Mouse (Mus musculus): ENCODE data around the gene Usp44.
A peak's percentile ranks its signal among the peaks of the same experiment; 100 is the strongest.
"Not testable (repeated sequence)": the region's sequence is repeated elsewhere in the genome, so short reads cannot be mapped to it uniquely, and the experiment has no call there.

The Usp44 gene

DNA sequence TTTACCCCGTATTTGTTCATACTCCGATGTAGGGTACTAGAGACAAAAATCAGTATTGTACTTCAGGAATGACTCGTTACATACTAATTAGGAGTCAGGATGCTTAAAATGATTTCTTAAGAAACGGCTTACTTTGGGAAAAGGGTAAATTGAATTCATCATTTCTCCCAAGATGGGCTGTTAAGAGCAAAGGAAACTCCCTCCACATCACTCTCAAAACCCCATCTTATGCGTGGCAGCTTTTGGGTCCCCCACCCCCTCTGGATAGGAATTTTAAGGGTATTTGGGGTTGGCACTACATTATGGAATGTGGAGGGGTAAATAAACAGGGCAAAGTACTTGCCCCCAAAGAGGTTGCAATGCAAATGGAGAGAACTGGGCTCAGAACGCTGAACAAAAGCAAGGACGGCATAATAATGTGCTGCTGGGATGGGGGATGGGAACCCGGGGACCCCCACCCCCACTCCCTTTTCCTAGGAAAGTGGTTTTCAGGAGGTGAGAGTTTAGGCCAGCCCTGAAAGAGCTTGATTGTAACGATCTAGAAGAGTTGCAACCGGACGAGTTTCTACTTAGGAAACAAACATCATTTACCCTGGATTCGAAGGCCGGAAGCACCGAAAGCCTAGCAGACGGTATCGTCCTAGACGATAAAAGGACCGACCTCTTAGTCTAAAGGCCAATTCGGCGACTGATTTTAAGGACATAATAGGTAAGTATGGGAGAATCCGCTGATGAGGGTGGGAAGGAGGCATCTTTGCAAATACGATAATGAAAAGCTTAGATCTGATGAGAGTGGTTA lies at the start of gene Usp44:
Gene Usp44 (plus strand): TSS at position 625 of the 799 bp plus-strand sequence.
- ATAC-seq (ENCODE audit: low TSS enrichment) = no peak

DNA sequence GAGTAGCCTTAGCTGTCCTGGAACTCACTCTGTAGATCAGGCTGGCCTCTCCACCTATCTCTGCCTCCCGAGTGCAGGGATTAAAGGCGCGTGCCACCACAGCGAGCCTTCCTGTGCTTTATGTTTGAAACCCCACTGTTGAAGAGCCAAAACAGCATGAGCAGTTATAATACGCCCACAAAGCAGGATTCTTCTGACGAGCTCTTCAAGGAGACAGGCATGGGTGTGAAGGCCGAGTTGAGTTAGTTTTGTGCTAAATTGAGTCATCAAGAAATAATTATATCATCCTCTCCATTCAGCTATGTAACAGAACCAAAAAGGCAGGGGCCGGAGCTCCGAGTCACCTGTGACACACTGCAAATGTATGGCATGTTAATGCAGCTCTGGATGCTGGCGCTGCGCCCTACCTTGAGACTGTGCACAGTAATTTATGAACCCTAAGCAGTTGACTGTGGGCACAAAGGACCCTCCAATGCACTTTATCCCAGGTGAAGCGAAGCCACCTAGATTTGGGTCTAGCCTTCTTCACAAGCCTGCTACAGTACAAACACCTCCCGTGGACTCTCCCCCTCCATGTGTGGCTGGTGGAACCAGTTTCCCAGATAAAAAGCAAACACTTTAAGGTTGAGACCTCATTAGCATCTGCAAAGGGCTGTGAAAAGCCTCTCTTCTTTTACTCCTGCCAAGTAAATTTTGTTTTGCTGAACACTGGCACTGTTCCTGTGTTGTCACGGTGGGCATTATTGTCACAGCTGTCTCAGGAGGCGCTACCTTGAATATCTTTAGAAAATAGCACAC lies 47.9 kb upstream of the Usp44 start:
- ATAC-seq (ENCODE audit: low TSS enrichment) = peak; percentile 89

DNA sequence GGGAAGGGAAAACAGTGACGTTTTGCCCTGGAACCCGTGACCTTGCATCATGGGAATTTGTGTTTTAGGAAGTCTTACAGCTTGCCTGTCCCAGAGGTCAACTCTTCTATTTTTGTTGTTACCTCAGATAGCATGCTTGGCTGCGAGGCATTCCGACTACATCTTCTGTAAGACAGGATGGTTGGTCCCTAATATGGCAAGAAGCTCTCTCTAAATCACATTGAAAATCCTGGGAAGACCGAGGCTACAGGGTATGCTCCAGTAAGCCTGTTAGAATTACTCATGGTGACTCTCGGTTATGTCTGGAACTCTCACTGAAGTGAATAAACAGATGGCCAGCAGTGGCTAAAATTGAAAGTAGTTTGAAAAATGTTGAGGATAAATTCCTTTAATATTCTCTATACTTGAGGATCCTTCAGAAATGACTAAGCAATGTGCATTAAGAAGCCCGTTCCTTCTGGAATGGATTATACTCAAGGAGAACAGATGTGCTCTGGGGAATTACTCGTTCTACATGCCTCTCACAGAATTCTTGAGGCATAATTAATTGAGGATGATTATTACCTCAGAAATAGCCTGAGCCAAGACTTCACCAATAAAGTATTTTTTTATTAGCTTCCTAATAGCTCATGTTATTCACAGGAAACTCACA lies 31.5 kb upstream of the Usp44 start:
- ATAC-seq (ENCODE audit: low TSS enrichment) = no peak

DNA sequence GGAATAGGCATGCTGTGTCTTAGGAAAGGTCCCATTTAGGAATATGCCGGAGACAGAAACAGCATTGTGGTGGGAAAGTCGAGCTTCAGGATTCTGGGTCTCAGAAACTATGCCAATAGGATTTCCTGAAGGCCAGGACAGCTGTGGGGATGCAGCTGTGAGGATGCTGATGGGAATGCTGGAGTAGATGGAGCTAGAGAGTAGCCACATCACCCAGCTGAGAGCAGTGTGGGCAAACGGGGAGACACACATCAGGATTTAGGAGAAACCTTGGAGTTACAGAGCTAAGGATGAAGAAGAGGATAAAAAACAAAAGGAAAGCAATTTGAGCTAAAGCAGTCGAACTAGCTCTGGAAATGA lies 31.0 kb upstream of the Usp44 start:
- ATAC-seq (ENCODE audit: low TSS enrichment) = 0 out of 2 replicates have a peak, but pooled peaks have one; percentile 16

DNA sequence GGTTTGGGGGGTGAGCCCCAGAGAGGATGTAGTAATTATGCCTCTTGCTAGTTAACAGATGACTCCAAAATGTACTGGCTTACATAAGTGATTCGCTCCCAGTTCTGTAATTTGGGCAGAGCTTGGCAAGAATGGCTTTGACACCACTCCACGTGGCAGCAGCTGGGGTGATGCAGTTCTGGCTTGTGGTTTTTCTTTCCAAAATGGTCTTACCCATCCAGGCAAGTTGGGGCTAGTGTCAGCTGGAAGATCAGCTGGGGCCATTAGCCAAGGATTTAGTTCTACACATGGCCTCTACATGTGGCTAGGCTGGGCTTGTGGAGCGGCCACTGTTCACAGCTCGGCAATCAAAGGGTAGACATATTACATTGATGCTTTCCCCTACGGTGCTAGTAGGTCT lies 30.5 kb upstream of the Usp44 start:
- ATAC-seq (ENCODE audit: low TSS enrichment) = peak; percentile 59; the same call in 1 of the 2 replicates

DNA sequence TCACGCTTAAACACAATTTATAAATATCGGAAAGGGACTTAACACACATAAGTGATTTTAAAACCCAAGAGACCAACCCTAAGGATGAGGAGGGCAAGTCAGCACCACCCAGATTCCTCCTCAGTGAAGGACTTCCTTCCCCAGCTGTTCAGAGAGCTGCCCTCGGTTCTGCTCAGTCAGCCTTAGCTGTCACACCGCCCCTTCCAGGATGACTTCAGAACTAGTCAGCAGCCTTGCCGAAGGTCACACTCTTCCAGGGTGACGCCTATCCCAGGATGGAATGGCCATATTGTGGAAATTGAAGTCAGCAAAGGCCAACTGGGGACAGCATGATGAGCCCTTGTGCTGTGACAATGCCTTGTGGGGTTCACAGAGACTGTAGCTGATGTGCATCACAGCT lies 28.2 kb upstream of the Usp44 start:
- ATAC-seq (ENCODE audit: low TSS enrichment) = no peak

DNA sequence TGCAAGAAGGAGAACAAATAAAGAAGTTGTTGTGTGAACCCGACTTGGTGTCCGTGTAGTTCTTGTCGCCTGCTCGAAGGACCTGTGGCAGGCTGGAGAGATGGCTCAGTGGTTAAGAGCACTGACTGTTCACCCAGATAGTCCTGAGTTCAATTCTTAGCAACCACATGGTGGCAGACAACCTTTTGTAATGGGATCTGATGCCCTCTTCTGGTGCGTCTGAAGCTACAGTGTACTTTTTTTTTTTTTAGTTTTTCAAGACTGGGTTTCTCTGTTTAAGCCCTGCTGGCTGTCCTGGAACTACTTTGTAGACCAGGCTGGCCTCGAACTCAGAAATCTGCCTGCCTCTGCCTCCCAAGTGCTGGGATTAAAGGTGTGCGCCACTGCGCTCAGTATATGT lies 21.9 kb upstream of the Usp44 start:
- not testable (repeated sequence) for ATAC-seq (ENCODE audit: low TSS enrichment)

DNA sequence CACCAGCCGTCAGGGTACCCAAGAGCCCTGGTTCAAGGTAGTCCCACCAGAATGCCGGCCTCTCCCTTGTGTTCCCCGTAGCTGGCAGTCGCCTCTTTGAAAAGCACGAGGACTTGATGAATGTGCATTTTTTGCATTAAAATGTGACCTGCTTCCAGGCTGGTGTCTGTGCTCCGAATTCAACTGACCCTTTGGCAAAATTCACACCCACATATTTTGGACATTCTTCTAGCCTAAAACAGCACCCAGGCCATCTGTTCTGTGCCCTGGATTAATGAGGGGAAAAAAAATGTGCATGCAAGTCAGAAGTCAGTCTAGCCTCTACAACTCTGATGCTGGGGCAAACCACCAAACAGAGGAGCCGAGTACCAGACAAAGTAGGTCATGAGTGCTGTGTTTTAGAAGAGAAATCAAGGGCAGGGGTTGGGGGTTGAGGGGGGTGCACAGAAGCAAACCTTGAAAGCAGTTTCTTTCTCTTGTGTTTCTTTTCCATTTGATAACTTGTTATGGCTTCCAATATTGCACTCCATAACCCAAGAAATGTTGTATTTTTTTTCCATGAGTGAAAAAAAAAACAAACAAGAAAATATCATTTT lies 20.7 kb upstream of the Usp44 start:
- no peak for ATAC-seq (ENCODE audit: low TSS enrichment)

DNA sequence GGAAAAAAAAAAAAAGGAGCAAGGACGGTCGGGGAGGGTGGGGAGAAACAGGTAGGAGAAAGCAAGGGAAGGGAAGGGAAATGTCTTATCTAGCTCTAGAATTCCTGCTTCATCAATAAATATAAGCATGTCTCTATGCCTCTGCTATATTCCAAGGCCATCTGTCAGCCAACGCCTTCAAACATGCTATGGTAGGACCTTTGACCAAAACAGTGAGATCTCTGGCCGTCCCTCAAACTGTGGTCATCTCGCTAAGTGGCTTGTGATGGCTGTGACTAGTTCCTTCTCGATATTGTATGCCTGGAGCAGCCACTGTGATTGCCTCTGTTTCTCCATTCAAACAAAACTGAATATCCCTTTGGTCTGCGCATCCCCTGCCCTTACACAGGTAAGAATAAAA lies 19.3 kb upstream of the Usp44 start:
- ATAC-seq (ENCODE audit: low TSS enrichment) = no peak

DNA sequence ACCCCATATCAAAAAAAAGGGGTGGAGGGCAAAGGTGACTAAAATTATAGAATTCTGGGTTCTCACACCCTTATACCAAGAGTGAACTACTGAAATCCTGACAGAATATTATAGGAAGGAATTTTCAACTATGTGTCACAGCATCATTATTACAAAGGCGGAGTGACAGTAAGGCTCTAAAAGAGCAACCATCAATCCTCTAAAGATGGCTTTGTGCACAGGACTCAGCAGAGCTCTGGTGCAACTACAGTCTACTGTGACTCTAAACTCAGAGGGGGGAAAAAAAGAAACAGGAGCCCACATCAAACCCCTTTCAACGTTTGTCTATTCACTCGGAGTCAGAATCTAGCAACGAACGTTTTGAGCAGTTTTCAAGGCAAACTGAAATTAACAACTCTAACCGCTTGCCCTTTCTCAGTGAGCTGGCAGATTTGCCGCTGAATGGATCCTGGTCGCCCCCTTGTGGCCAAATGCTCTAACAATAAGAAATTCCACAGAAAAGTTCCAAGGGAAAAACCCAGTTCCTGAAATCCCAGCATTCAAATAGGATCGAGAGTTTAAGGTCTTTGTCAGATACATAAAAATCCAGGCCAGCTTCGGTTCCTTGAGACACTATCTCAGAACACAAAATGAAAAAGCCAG lies 18.5 kb upstream of the Usp44 start:
- peak; percentile 88 for ATAC-seq (ENCODE audit: low TSS enrichment)

DNA sequence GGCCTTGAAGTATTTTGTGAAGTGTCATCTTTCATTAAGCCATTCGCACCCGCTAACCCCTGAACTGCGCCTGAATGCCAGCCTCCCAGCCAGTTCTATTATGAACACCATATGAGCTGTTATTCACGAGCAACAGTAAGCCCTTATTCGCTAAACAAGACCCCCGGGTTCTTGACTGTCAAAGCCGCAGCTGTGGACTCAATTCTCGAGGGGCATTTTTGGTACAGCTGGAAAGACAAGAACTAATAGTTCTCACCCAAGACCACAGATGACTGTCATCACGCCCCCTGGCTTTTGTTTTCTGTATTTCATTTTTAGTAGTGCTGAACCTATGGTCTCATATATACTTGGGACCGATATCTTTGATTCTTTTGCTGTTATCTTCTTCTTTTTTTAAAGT lies 17.6 kb upstream of the Usp44 start:
- no peak for ATAC-seq (ENCODE audit: low TSS enrichment)

DNA sequence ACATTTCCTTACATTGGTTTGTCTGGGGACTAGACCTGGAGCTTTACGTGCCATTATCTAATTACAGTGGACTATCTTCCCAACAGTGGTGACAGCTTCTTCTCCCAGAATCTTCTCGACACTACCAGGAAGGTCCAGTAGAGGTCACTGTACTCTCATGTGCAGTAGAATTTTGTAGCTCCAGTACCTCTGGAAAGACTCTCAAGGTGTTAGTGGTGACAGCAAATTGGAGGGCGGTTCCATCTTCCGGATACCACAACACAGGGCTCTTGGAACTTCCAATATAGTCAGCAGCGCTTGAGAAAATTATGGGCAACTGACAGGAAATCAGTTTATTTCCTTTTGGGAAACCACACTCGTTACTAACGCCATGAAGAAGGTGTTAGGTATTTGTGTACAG lies 12.7 kb upstream of the Usp44 start:
- ATAC-seq (ENCODE audit: low TSS enrichment) = peak; percentile 91

DNA sequence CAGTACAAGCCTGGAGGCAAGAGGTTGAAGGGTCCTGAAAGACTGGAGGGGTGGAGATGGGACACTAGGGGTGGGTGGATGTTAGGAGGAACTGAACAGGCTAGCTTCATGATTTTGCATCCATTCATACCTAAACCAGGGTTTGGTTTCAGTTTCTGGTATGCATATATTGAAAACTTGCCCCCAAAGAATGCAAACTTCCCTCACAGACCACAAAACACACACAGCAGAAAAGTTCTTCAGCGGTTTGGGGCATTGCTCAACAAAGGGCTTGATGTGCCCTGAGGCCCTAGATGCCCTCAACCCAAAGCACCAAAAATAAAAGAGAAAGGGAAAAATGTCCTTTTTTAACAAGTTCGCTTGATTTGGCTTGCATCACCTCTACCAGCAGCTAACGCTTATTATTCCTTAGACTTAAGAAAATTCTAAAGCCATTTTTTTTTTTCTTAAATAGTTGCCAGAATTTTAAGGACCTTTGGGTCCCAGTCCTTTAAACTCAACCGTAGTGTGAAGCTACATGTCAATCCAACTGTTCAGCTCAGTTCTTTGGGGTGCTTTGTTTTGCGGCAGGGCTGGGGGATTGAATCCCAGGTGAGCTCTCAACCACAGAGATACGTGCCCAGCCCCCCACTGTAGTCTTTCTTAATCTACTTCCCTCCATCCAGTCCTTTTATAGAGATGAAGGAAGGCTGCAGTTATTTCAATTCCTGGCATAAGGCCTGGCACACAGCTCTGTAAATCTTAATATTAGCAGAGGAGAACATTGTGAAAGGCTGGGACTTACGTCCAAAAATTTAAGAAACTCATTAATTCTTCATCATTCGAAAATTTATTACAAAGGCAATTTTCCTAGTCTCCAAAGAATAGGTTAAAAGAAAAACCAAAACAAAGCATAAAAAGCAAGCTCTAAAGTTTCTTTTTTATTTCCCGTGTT lies 1.2 kb upstream of the Usp44 start:
- ATAC-seq (ENCODE audit: low TSS enrichment) = no peak

DNA sequence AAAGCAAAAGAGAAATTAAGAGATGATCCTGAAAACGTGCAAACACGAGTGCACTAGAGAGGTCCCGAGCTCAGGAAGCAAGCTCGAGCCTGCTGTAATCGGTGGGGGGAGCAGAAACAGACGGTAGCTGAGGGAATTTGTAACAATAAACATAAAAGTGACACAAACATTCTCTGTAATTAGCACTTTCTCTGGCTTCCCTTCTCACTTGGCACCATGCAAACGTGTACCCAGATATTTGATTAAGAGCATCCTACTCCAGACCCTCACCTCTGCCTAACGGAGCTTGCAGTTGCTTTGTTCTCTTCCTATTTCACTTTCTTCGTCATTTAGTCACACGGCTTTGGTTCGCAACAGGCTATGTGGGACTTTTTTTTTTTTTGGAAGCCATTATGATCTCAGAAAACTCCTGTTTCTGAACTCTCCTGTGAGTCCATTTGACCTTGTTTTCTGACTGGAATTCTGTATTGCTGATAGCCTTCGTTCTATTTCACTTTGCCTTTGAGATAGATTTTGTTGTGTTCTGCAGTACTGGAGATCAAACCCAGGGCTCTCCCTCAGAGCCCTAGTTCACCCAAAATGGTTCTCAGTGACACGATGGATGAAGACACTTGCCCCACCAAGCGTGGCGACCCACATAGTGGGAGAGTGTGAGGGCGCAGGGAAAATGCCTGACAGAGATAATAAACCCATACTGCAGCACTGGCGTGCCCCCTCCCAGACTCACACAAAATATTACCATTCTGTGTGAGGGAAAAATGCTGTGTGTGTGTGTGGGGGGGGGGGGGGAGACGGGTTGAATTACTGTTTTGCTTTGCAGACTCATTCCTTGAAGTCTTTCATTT lies 597 bp downstream of the Usp44 start:
- ATAC-seq (ENCODE audit: low TSS enrichment) = no peak

DNA sequence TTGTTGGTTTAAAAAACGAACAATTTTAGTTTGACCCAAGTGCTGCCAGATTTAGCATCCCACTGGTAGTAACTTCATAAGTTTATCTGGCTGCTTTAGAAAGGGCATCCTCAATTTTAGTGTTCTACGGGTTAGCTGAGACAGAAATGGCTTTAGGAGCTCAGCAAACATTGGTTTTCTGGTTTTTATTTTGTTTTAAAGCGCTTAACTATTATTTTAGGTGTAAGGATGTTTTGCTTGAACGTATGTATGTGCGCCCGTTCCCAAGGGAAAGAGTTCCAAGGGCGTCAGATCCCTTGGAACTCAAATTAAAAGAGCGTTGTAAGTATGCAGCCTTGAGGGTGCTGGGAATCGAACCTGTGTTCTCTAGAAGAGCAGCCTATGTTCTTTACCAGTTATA lies 1.5 kb downstream of the Usp44 start:
- no peak for ATAC-seq (ENCODE audit: low TSS enrichment)

DNA sequence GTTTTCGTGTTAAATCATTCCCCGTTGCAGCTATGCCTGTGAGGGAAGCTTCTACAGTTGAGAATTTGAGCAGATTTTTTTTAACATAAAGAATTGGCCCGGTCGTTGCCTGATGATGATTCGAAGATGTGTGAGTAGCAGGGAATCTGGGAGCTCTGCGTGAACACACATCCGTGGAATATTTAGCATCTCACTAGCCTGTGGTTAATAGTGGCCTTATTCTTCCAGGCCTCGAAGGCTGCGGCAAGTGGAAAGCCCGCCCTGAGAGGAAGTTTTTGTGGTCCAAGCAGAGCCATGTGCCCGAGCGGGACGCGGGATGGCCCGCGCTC lies 2.0 kb downstream of the Usp44 start:
- ATAC-seq (ENCODE audit: low TSS enrichment) = no peak

DNA sequence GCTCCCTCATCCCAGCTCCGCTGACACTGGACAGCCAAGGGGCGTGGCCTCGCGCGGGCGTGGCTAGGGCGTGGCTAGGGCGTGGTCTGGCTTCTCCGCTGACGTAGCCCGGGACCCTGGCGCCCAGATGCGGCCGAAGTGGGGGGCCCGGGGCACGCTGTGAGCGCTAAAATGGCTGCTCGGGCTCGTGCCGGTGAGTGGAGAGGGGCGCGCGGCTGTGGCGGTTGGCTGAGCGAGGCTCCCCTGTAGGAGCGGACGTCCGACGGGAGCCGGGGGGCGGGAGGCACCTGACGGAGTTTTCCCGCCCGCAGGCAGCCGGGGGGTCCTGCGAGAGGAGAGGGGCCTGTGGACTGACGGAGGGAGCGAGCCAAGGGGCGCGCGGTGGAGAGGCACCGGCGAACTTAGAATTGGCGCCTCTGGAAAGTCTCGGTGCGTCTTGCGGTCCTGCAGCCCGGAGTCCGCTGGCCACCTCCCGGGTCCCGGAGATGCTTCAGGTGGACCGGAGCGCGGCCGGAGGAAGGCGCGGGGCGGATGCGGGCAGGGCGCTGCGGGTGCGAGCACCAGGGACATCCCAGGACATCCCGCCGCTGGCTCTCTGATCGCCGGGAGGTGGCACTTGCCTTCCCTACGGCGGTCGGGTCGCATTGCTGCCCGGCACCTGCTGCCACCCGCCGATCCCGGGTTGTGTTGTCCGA lies 2.5 kb downstream of the Usp44 start:
- ATAC-seq (ENCODE audit: low TSS enrichment) = peak; percentile 57; the same call in 1 of the 2 replicates

DNA sequence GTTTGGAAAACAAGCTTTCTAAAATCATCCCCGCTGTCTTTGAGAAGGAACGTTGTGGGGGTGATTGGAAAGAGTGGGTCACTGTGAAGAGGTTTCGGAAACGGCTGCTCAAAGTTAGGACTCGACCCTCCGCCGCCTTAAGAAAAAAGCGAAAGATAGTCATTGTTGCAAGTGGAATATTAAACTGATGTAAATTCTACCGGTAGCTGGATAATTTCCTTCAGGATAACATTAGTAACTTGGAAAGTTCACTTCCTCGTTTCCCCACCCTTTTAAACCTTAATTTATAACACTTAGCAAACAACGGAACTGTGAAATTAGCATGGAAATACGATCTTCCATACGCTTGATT lies 3.0 kb downstream of the Usp44 start:
- no peak for ATAC-seq (ENCODE audit: low TSS enrichment)

DNA sequence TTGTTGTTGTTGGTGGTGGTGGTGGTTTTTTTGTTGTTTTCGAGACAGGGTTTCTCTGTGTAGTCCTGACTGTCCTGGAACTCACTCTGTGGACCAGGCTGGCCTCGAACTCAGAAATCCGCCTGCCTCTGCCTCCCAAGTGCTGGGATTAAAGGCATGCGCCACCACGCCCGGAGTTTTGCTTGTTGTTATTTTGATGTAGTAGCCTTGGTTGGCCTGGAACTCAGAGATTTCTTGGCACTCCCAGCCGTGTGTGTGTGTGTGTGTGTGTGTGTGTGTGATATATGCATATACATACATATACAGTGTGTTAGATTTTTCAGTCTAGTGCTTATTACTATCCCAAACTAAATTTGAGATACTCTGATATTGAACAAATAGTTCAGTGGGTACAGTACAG lies 3.8 kb downstream of the Usp44 start:
- ATAC-seq (ENCODE audit: low TSS enrichment) = not testable (repeated sequence)

Measured in frontal cortex, adult (tissue).